ENCODE assay signal across 15 mouse cellular contexts in genomic region chr4:87834310-87834709, GRCm38 (mm10).
DNase-seq lines count a peak whose midpoint lies in the region; ATAC-seq and TF ChIP-seq lines count a peak whose summit lies in the region.
"Had no signal": no experiment of that assay in that cellular context is flagged by ENCODE, and none has a peak within 500 bp of the region (broad histone marks: within the 10 kb centered on the region; RNA-seq: fewer than 3 reads in every experiment).

No protein-coding gene starts in this region.

- H3K4me1 ChIP-seq in ES-Bruce4 (ENCODE audit: control insufficient read depth, insufficient read depth, low read length), result no peaks in the 10 kb centered on the region
- H3K4me1 ChIP-seq in forebrain, postnatal 0 days (ENCODE audit: insufficient read depth), result 0 out of 2 replicates have a peak, but pooled peaks cover 8% of the 10 kb centered on the region
- H3K4me1 ChIP-seq in midbrain, embryonic 13.5 days (replicated peaks), result peaks cover 23% of the 10 kb centered on the region

- H3K27ac ChIP-seq in ES-Bruce4 (ENCODE audit: insufficient read depth, low read length), result peak overlapping the region; percentile 41
- H3K27ac ChIP-seq in forebrain, postnatal 0 days (ENCODE audit: low read depth, low read length), result no peak overlapping the region
- peak overlapping the region; percentile 45 for H3K27ac ChIP-seq in midbrain, embryonic 13.5 days
- H3K27ac ChIP-seq: gastrocnemius, adult 2 months; liver, embryonic 14.5 days had no signal

- TF ChIP-seq POLR2A in ES-Bruce4 (IDR thresholded peaks at IDR 0.05; ENCODE audit: insufficient read depth, low read length), result no peak

- no peak overlapping the region for H3K4me2 ChIP-seq in forebrain, postnatal 0 days (ENCODE audit: low read depth)
- H3K4me2 ChIP-seq in midbrain, embryonic 13.5 days (replicated peaks), result no peak overlapping the region

- no peaks in the 10 kb centered on the region for H3K27me3 ChIP-seq in ES-Bruce4 (ENCODE audit: control insufficient read depth, insufficient read depth, low read length, poor library complexity, severe bottlenecking)
- H3K27me3 ChIP-seq in forebrain, postnatal 0 days (ENCODE audit: insufficient read depth, low read length), result no peaks in the 10 kb centered on the region
- H3K27me3 ChIP-seq in midbrain, embryonic 13.5 days, result no peaks in the 10 kb centered on the region

- H3K9me3 ChIP-seq in ES-Bruce4 (replicated peaks; ENCODE audit: control insufficient read depth, insufficient read depth, low read length, poor library complexity, severe bottlenecking), result no peaks in the 10 kb centered on the region
- no peaks in the 10 kb centered on the region for H3K9me3 ChIP-seq in forebrain, postnatal 0 days (ENCODE audit: low read length)
- H3K9me3 ChIP-seq in midbrain, embryonic 13.5 days, result no peaks in the 10 kb centered on the region

- no peak overlapping the region for H3K4me3 ChIP-seq in ES-Bruce4 (ENCODE audit: low read depth, low read length)
- H3K4me3 ChIP-seq in forebrain, postnatal 0 days (ENCODE audit: low read depth, low read length), result no peak overlapping the region
- H3K4me3 ChIP-seq in midbrain, embryonic 13.5 days (replicated peaks), result no peak overlapping the region
- H3K4me3 ChIP-seq: gastrocnemius, adult 2 months had no signal

- H3K36me3 ChIP-seq in ES-Bruce4 (ENCODE audit: control insufficient read depth, insufficient read depth, low read length, poor library complexity, severe bottlenecking), result no peaks in the 10 kb centered on the region
- H3K36me3 ChIP-seq in forebrain, postnatal 0 days (ENCODE audit: insufficient read depth), result no peaks in the 10 kb centered on the region
- H3K36me3 ChIP-seq in midbrain, embryonic 13.5 days, result 0 out of 2 replicates have a peak, but pooled peaks cover 2% of the 10 kb centered on the region

- WGBS in forebrain, postnatal 0 days, result 19% methylated on average over 2 of the region's 2 CpGs
- 18% methylated on average over 2 of the region's 2 CpGs for WGBS in midbrain, embryonic 13.5 days

- no peak for TF ChIP-seq EP300 in ES-Bruce4 (IDR thresholded peaks at IDR 0.05; ENCODE audit: insufficient read depth, low read depth, low read length)

- peak; percentile 37 for DNase-seq in brain, adult 2 months (ENCODE audit: low read depth, low spot score)
- DNase-seq in forebrain, postnatal 0 days, result no peak
- no peak for DNase-seq in urinary bladder, postnatal 4 days (ENCODE audit: low spot score in 2 of 2)
- no peak for DNase-seq in lung, postnatal 14 days
- DNase-seq in gastrocnemius, postnatal 4 days (ENCODE audit: low spot score in 2 of 2), result no peak
- DNase-seq in gastrocnemius, adult 18-20 months (ENCODE audit: low spot score), result no peak
- DNase-seq: adrenal gland, adult 8-10 months; cerebellum, postnatal 14 days; gastrocnemius, adult 2 months; heart, postnatal 14 days; layer of hippocampus, adult 9-11 months; right cerebral cortex, postnatal 25 days had no signal

- ATAC-seq in forebrain, postnatal 0 days, result 0 out of 2 replicates have a peak, but pooled peaks have one; percentile 25
- ATAC-seq in midbrain, embryonic 13.5 days, result peak; percentile 65

- no peak overlapping the region for H3K9ac ChIP-seq in ES-Bruce4 (ENCODE audit: low read depth, poor library complexity, severe bottlenecking)
- H3K9ac ChIP-seq in forebrain, postnatal 0 days, result no peak overlapping the region
- no peak overlapping the region for H3K9ac ChIP-seq in midbrain, embryonic 13.5 days (replicated peaks)
- H3K9ac ChIP-seq: liver, embryonic 14.5 days had no signal

- no peak for TF ChIP-seq CTCF in ES-Bruce4 (IDR thresholded peaks at IDR 0.05; ENCODE audit: low read depth, low read length)
- no peak for TF ChIP-seq CTCF in forebrain, postnatal 0 days (IDR thresholded peaks at IDR 0.05; ENCODE audit: low read depth)
